Mouse (Mus musculus): ENCODE results near the gene Rai1. TPM values are rescaled to one million over a fixed set of nuclear protein-coding genes. Genes with fewer than 3 reads are reported as not detected.

The Rai1 gene
- total RNA-seq, 2 experiments from 2014 or later, result 24.2 to 24.5 TPM

GRCm38 (mm10) chr11:60093984-60094587 lies 10.7 kb upstream of the Rai1 start:
- intact Hi-C loops (cut with DNase I), result no loop called here
- DNase-seq, result no peak

GRCm38 (mm10) chr11:60094909-60095810 lies 9.7 kb upstream of the Rai1 start:
- intact Hi-C loops (cut with DNase I), result no loop called here
- no peak for DNase-seq

- intact Hi-C loops (cut with DNase I), result no loop called here
- DNase-seq, result no peak
These were observed 5.1 kb upstream of the Rai1 start for GRCm38 (mm10) chr11:60099555-60100186.

GRCm38 (mm10) chr11:60100827-60101555 lies 3.8 kb upstream of the Rai1 start:
- intact Hi-C loops (cut with DNase I), result no loop called here
- DNase-seq, result no peak

- intact Hi-C loops (cut with DNase I), result no loop called here
- DNase-seq, result no peak
These were observed 2.8 kb upstream of the Rai1 start for GRCm38 (mm10) chr11:60101986-60102385.

DNA sequence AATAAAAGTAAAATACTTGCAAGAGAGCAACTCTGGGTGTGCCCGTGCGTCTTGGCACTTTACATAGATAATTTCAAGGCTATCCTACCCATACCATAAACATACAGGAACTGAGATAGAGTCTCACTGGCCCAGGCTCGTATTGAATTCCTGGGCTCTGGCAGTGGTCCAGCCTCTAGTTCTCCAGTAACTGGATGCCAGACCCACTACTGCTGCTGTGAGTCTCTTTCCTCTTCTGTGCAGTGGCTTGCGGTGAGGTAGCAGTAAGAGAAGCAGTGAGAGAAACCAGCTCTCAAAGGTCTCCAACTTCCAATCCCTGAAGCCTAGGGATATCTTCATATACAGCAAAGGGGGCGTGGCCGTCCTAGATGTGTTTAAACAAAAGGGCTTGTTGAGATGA lies 2.1 kb upstream of the Rai1 start:
- DNase-seq, result no peak
- intact Hi-C loops (cut with DNase I), result no loop called here

DNA sequence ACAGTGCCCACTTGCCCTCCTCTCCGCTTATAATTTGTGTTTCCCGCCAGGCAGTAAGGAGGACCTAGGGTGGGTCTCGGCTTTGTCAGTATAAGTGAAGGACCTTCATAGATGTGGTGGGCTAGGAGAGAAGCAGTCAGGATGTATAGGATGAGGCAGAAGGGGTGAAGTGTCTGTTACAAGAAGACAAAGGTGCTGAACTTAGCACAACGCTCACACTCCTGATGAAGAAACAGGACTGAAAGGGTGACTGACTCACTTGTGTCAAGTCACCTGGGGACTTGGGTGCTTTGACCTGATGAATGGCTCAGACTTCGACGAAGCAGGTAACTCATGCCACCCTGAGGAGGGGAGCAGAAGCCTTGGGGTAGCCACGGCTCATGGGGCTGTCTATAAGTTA lies 1.2 kb upstream of the Rai1 start:
- intact Hi-C loops (cut with DNase I), result no loop called here
- DNase-seq, result no peak

DNA sequence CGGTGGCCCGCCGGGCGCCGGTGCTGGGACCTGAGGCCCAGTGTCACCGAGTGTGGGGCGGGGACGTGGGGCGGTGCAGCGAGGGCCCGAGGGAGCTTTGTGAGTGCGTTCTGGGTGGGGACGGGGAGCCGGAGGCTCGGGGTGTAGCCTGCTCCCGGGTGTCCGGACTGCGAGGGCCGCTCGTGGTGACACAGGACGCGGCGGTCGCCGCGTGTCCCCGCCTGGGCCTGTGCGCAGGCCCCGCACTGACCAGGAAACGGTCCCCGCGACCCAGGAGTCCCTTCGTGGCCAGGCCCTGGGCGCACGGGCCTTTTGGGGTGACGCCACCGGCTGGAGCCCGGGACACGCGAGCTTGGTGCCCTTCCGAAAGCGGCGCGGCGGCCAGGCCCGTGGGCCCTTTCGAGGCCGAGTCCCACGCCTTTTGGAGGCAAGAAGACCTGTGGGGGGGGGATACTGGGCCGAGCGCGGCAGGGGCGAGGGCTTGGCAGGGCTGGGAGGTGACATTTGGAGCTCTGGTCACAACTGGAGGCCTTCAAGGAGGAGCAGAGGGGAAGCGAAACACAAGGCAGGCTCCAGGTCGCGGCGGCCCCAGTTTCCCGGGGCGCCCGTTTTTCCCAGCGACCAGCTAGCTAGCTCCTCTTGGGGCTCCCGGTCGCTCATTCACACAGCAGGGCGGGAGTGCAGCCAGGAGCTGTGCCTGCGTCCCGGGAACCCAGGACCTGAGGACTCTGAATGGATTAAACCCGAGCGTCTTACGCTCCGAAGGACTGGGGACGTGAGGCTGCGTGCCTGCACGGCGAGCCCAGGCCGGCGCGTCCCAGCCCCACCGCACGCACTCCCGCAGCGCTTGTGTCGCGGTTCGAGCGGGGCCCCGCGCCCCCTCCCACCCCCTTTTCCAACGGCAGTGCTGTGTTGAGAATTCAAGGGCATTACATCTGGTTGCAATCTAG lies 1.1 kb downstream of the Rai1 start:
- intact Hi-C loops (cut with DNase I), result loop anchor here (1.0 to 5.0 kb wide), 5 partner anchors 77 to 307 kb away; partner anchors contain the start of genes Drc3 and Tom1l2
- peak; percentile 70 to 86 for DNase-seq

DNA sequence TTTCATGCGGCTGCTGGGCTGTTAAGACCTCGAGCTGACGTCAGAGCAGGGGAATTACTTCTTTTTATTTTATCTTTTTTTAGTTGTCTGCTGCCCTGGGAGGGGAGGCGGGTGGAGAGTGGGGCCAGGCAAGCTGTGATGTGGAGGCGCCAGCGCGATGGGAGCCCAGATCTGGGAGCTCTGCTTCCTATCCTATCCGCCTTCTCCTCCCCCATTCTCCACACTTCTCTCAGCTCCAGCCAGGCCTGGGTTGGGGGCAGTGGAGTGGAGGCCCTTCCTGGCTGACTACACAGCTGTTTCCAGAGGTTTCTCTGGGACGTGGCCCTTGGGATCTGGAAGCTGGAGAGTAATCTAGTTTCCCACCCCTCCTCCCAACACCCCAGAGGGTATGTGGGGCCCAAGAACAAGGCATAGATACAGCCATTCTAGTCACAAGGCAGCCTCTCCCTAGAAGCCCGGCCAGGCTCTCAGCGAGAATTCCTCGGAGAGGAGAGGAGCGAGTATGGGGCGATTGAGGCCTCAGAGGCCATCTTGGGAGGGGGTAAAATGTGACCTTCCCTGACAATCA lies 1.8 kb downstream of the Rai1 start:
- intact Hi-C loops (cut with DNase I), result loop anchor here (5.0 kb wide), 1 partner anchor 246 kb away; the partner anchor contains the start of genes Drc3 and Tom1l2
- peak; percentile 49 to 54 for DNase-seq

DNA sequence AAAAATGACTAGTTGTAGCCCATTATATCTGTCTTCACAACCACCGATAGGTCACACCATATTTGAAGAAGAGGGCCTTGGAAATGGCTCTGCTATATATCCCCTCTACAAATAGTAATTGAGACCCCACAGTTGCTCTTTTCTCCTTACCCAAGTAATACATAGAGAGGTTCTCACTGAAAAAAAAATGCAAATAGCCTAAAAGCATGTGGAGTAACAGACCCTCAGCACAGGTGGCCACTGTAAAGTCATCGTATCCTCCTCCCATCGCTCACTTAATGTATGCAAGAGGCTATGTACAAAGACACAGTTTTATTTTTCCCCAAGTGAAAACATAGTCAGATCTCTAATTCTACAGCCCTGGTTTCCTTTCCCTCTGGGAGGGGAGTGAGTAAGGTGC lies 2.6 kb downstream of the Rai1 start:
- intact Hi-C loops (cut with DNase I), result loop anchor here (5.0 kb wide), 1 partner anchor 245 kb away; the partner anchor contains the start of genes Drc3 and Tom1l2
- no peak for DNase-seq

GRCm38 (mm10) chr11:60108631-60109172 lies 3.9 kb downstream of the Rai1 start:
- intact Hi-C loops (cut with DNase I), result loop anchor here (2.0 to 5.0 kb wide), 2 partner anchors 30 to 244 kb away; partner anchors contain the start of genes Drc3 and Tom1l2
- DNase-seq, result no peak

DNA sequence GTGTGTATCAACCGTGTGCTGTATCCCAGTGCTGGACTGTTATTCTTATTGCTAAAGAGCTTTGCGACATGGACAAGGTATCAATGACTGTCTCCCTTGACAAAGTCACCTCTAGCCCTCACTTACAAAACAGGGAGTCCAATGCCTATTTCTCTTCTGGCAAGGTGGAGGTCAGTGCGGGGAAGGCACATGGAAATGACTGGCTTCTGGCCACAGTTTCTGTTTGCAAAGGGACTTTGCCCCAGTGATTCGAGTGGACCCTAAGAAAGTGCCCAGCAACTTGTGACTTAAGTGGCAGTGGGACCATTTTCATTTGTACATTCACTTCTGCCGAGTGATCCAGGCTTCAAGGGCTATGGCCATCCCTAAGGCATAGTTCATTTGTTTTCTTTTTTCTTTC lies 5.6 kb downstream of the Rai1 start:
- intact Hi-C loops (cut with DNase I), result no loop called here

DNA sequence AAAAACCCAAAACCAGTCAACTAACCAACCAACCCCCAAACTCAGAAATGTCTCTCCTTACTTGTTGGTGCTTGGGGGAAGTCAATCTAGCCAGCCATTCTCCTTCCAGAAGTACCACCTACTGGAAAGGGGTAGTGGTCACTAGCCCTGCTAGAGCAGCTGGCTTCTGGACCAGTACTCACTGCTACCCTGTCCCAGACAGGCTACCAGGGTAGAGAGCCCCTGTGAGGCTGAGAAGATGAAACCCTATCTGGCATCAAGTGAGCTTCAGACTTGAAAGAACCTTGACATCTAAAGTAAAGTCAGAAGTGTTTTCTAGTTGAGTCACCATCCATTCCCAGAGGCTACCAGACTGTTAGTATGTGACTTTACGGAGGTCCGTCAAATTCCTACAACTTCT lies 6.8 kb downstream of the Rai1 start:
- intact Hi-C loops (cut with DNase I), result no loop called here

More for the DNA sequence above, 5.6 kb downstream of the Rai1 start:
- no peak for DNase-seq

GRCm38 (mm10) chr11:60113624-60114023 lies 8.8 kb downstream of the Rai1 start:
- DNase-seq, result no peak
- intact Hi-C loops (cut with DNase I), result no loop called here

More for the DNA sequence above, 6.8 kb downstream of the Rai1 start:
- no peak for DNase-seq

DNA sequence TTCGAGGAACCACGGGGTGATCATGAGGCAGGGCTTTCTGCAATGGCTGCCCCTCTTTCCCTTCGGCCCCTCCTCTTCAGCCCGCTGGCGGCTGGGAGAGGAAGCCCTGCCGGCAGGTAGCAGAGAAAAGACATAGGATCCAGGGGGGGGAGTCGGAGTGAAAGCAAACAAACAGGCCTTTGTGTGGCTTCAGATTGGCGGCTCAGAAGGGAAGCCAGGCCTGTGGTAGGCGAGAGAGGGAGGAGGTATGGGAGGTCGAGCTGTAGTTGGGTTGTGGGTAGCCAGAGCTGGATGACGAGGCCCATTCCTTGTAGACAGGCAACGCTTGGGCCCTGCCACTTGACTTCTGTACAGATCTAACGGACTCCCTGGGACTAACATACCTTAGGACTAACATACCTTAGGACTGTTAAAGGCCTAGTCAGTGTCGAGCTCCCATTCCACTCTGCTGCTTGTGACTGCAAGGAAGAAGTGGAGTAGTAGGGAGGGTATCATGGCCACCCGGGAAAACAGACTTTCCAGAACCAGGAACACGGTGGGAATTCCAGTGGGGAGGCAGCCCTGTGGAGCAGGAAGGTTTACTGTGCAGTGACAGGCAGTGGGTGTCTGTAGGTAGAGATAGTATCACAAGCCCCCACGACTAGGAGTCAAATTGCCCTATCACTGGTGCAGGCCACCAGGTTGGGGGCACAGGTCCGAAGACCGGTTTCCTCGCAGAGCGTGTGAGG lies 9.6 kb downstream of the Rai1 start:
- intact Hi-C loops (cut with DNase I), result no loop called here
- DNase-seq, result peak; percentile 30 to 47

GRCm38 (mm10) chr11:60115024-60115538 lies 10.3 kb downstream of the Rai1 start:
- intact Hi-C loops (cut with DNase I), result no loop called here
- peak; percentile 90 to 92 for DNase-seq

- DNase-seq, result no peak
- intact Hi-C loops (cut with DNase I), result no loop called here
These were observed 10.9 kb downstream of the Rai1 start for GRCm38 (mm10) chr11:60115638-60116276.

Data from heart, postnatal 36 days (tissue).